Mouse (Mus musculus) G1E (cell line): Measurements from ENCODE around the gene Zfp202.

Source experiments
- CTCF ChIP-seq: IDR thresholded peaks from 2 replicates; pipeline ENCODE4 v1.5.1; 2012; ENCODE audit warnings: low read depth, low read length, inconsistent platforms, mixed read lengths
- GATA1 ChIP-seq: IDR thresholded peaks from 2 replicates; pipeline ENCODE4 v1.6.1; 2012; ENCODE audit warnings: borderline replicate concordance, low read length, inconsistent platforms, mixed read lengths
- GATA2 ChIP-seq: IDR thresholded peaks from 2 replicates; pipeline ENCODE4 v1.6.1; 2012; ENCODE audit warnings: low read depth, low read length, inconsistent platforms, borderline replicate concordance
- POLR2AphosphoS5 ChIP-seq: IDR thresholded peaks from 2 replicates; pipeline ENCODE4 v1.6.1; 2012; ENCODE audit warnings: low read depth, low read length, inconsistent platforms; ENCODE audit not compliant: insufficient replicate concordance
- TAL1 ChIP-seq: conservative IDR thresholded peaks from 2 replicates; pipeline ENCODE4 v1.6.1; 2012; ENCODE audit warnings: low read depth, low read length, inconsistent platforms, mixed read lengths

- no peak for TF ChIP-seq CTCF
- TF ChIP-seq TAL1: no peak
- TF ChIP-seq GATA1: no peak
- TF ChIP-seq POLR2AphosphoS5: no peak
- TF ChIP-seq GATA2: no peak
Measured at GRCm38 (mm10) chr9:40216651-40217050, 24.5 kb downstream of the Zfp202 start.
